Mouse (Mus musculus): Measurements from ENCODE around the gene Id3. TPM values are rescaled to one million over a fixed set of nuclear protein-coding genes. Genes with fewer than 3 reads are reported as not detected.

Gene Id3
- total RNA-seq, 1 experiment: 126 TPM

DNA sequence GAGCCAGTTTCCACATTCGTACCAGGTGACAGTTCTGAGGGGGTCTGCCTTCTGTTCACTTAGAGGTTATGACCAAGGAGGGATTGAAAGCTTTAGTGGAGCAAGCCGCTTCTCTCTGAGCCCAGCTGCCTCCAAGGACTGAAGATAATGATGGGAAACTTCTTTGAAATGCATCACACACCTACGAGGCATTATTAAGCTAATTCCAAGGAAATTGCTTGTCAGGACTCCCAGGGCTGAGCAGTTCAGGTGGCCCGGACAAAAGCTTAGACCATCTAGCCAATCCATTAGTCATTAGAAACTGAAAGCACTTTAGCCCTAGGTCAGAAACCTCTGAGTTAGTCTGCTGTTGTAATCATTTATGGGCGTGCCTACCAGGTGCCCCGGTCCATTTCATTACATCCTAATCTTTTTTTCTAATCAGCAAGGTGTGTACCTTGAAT, 3.4 kb downstream of the Id3 start:
- Histone ChIP-seq H3K4me3 (ENCODE audit: insufficient read depth in 1 of 2, low read depth in 1 of 2, low read length in 2 of 2, poor library complexity in 1 of 2, severe bottlenecking in 1 of 2) (no peak overlapping the region), H3K9me3 (ENCODE audit: control insufficient read depth, insufficient read depth, low read depth, low read length) (no peaks in the 10 kb centered on the region), H3K4me1 (ENCODE audit: control insufficient read depth in 2 of 2, insufficient read depth in 2 of 2, low read length in 2 of 2, poor library complexity in 1 of 2) (peaks cover 3 to 9% of the 10 kb centered on the region in 2 experiments; a peak in 3 of 4 replicates), H3K9ac (ENCODE audit: insufficient read depth, low read depth, low read length, poor library complexity, severe bottlenecking) (no peak overlapping the region; the same call in 1 of the 2 replicates), H3K36me3 (ENCODE audit: control insufficient read depth, insufficient read depth, low read length, poor library complexity, severe bottlenecking) (no peaks in the 10 kb centered on the region; the same call in 1 of the 2 replicates), H3K27ac (ENCODE audit: insufficient read depth, low read depth, low read length, poor library complexity, severe bottlenecking) (no peak overlapping the region)
- in situ Hi-C loops (cut with MboI; ENCODE audit: low sequenced_read_pairs in 2 of 2, unreplicated experiment in 2 of 2): no loop called here
- peak; percentile 87 for DNase-seq (ENCODE audit: low read depth, low spot score)
- TF ChIP-seq MAFK (IDR thresholded peaks at IDR 0.05; ENCODE audit: insufficient read depth, low read depth, low read length) (peak; percentile 65), ZC3H11A (IDR thresholded peaks at IDR 0.05; ENCODE audit: borderline replicate concordance, low read depth, low read length) (no peak), ZNF384 (IDR thresholded peaks at IDR 0.05; ENCODE audit: low read depth, low read length) (no peak), CHD2 (IDR thresholded peaks at IDR 0.05; ENCODE audit: low read depth, low read length) (peak; percentile 76; the same call in 1 of the 2 replicates)

DNA sequence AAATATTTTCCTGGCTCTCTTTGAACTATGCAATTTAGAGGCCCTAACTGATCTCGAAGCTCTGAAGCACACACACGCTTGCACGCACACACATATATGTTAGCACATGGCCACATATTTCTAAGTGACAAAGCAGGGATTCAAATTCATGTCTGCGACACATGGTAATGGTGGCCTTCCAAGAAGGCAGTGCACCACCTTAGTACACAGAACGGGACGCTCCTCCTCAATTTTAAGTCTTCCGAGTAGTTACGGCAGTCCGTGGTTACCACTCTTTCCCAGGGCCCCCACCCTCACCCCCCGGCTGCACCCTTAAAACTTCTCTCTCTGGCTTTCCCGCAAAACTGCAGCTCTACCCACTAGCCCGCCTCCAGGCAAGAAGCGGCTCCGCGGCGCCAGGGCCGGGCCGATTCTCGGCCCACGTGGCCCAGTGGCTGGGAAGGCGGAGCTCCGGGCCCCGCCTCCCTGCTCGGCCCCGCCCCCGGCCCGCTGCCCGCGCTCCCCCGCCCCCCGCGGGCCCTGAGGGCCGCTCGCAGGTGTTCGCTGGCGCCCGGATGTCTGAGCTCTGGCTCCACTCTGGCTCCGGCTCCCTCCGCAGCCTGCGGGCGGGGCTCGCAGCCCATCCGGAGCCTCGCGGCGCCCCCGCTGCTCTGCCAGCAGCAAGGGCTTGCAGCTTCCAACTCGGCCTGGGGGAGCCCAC, 4.3 kb downstream of the Id3 start:
- peaks cover 3 to 9% of the 10 kb centered on the region in 2 experiments; a peak in 3 of 4 replicates for H3K4me1 ChIP-seq (ENCODE audit: control insufficient read depth in 2 of 2, insufficient read depth in 2 of 2, low read length in 2 of 2, poor library complexity in 1 of 2)

DNA sequence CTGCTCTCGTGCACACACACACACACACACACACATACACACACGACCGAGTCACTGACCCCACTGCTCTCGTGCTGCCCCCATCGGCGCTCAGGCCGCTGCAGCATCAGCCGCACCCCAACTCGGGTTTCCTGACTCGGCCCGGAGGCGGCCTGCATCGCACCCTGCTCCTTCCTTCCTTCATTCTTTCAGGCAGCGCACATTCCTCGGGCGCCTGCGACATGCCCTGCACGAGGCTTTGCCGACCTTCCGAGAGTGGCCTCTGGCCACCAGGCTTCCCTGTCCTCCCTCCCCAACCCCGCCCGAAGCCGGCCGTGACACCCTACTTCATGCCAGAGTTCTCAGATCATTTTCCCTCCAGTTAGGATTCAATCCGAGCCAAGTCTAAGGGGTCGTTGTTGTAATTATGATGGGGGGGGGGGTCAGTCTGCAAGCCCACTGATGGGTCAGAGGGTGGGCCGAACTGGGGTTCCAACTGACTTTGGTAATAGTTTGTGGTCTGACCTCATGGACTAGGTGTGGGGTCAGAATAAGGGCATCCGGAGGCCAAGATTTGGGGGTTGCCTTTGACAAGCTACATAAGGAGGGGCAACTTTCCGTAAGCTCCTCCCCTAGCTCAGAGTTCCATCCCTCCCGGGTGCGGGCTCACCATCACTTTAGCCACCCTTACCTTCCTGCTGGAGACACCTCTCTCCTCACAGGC, 5.2 kb downstream of the Id3 start:
- H3K4me3 ChIP-seq (ENCODE audit: insufficient read depth in 1 of 2, low read depth in 1 of 2, low read length in 2 of 2, poor library complexity in 1 of 2, severe bottlenecking in 1 of 2): peak overlapping the region; percentile 34 to 42; a peak in 3 of 4 replicates
- no peak for TF ChIP-seq HCFC1 (IDR thresholded peaks at IDR 0.05; ENCODE audit: borderline replicate concordance, insufficient read depth, low read length)
- TF ChIP-seq CHD2 (IDR thresholded peaks at IDR 0.05; ENCODE audit: low read depth, low read length): no peak
- TF ChIP-seq MAFK (IDR thresholded peaks at IDR 0.05; ENCODE audit: insufficient read depth, low read depth, low read length): no peak
- no peak for TF ChIP-seq ZC3H11A (IDR thresholded peaks at IDR 0.05; ENCODE audit: borderline replicate concordance, low read depth, low read length)
- TF ChIP-seq ZNF384 (IDR thresholded peaks at IDR 0.05; ENCODE audit: low read depth, low read length): no peak
- H3K9ac ChIP-seq (ENCODE audit: insufficient read depth, low read depth, low read length, poor library complexity, severe bottlenecking): peak overlapping the region; percentile 56
- DNase-seq (ENCODE audit: low read depth, low spot score): no peak
- in situ Hi-C loops (cut with MboI; ENCODE audit: low sequenced_read_pairs in 2 of 2, unreplicated experiment in 2 of 2): no loop called here
- no peak overlapping the region; the same call in 1 of the 2 replicates for H3K27ac ChIP-seq (ENCODE audit: insufficient read depth, low read depth, low read length, poor library complexity, severe bottlenecking)
- no peaks in the 10 kb centered on the region; the same call in 1 of the 2 replicates for H3K36me3 ChIP-seq (ENCODE audit: control insufficient read depth, insufficient read depth, low read length, poor library complexity, severe bottlenecking)
- peaks cover 3 to 9% of the 10 kb centered on the region in 2 experiments; a peak in 3 of 4 replicates for H3K4me1 ChIP-seq (ENCODE audit: control insufficient read depth in 2 of 2, insufficient read depth in 2 of 2, low read length in 2 of 2, poor library complexity in 1 of 2)
- no peaks in the 10 kb centered on the region for H3K9me3 ChIP-seq (ENCODE audit: control insufficient read depth, insufficient read depth, low read depth, low read length)

More for the DNA sequence above, 4.3 kb downstream of the Id3 start:
- in situ Hi-C loops (cut with MboI; ENCODE audit: low sequenced_read_pairs in 2 of 2, unreplicated experiment in 2 of 2): no loop called here
- DNase-seq (ENCODE audit: low read depth, low spot score): no peak
- Histone ChIP-seq H3K36me3 (ENCODE audit: control insufficient read depth, insufficient read depth, low read length, poor library complexity, severe bottlenecking) (no peaks in the 10 kb centered on the region; the same call in 1 of the 2 replicates), H3K9ac (ENCODE audit: insufficient read depth, low read depth, low read length, poor library complexity, severe bottlenecking) (peak overlapping the region; percentile 60), H3K9me3 (ENCODE audit: control insufficient read depth, insufficient read depth, low read depth, low read length) (no peaks in the 10 kb centered on the region), H3K4me3 (ENCODE audit: insufficient read depth in 1 of 2, low read depth in 1 of 2, low read length in 2 of 2, poor library complexity in 1 of 2, severe bottlenecking in 1 of 2) (peak overlapping the region; percentile 29 to 62), H3K27ac (ENCODE audit: insufficient read depth, low read depth, low read length, poor library complexity, severe bottlenecking) (peak overlapping the region; percentile 31; the same call in 1 of the 2 replicates)
- no peak for TF ChIP-seq ZNF384 (IDR thresholded peaks at IDR 0.05; ENCODE audit: low read depth, low read length)
- TF ChIP-seq CHD2 (IDR thresholded peaks at IDR 0.05; ENCODE audit: low read depth, low read length): no peak
- no peak for TF ChIP-seq MAFK (IDR thresholded peaks at IDR 0.05; ENCODE audit: insufficient read depth, low read depth, low read length)
- no peak for TF ChIP-seq ZC3H11A (IDR thresholded peaks at IDR 0.05; ENCODE audit: borderline replicate concordance, low read depth, low read length)
- no peak for TF ChIP-seq HCFC1 (IDR thresholded peaks at IDR 0.05; ENCODE audit: borderline replicate concordance, insufficient read depth, low read length)

DNA sequence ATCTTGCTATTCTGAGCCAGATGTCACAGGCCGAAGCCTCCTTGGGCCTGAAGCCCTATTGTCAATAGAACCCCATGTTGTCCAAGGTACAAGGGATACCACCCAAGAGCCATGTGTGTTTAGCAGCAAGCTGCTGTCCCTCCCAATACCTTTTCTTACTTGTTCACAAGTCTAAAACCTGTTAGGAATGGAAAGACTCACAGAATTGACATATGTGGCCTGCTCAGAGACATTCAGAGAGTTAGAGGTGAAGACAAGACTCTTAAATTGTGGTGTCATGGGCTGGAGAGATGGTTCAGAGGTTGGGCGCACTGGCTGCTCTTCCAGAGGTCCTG, 5.7 kb downstream of the Id3 start:
- Histone ChIP-seq H3K4me3 (ENCODE audit: insufficient read depth in 1 of 2, low read depth in 1 of 2, low read length in 2 of 2, poor library complexity in 1 of 2, severe bottlenecking in 1 of 2) (no peak overlapping the region), H3K36me3 (ENCODE audit: control insufficient read depth, insufficient read depth, low read length, poor library complexity, severe bottlenecking) (no peaks in the 10 kb centered on the region; the same call in 1 of the 2 replicates), H3K9me3 (ENCODE audit: control insufficient read depth, insufficient read depth, low read depth, low read length) (no peaks in the 10 kb centered on the region), H3K4me1 (ENCODE audit: control insufficient read depth in 2 of 2, insufficient read depth in 2 of 2, low read length in 2 of 2, poor library complexity in 1 of 2) (peaks cover 3 to 9% of the 10 kb centered on the region in 2 experiments; a peak in 3 of 4 replicates), H3K9ac (ENCODE audit: insufficient read depth, low read depth, low read length, poor library complexity, severe bottlenecking) (no peak overlapping the region), H3K27ac (ENCODE audit: insufficient read depth, low read depth, low read length, poor library complexity, severe bottlenecking) (no peak overlapping the region)
- in situ Hi-C loops (cut with MboI; ENCODE audit: low sequenced_read_pairs in 2 of 2, unreplicated experiment in 2 of 2): no loop called here
- TF ChIP-seq HCFC1 (IDR thresholded peaks at IDR 0.05; ENCODE audit: borderline replicate concordance, insufficient read depth, low read length) (no peak), CHD2 (IDR thresholded peaks at IDR 0.05; ENCODE audit: low read depth, low read length) (no peak), ZC3H11A (IDR thresholded peaks at IDR 0.05; ENCODE audit: borderline replicate concordance, low read depth, low read length) (no peak), ZNF384 (IDR thresholded peaks at IDR 0.05; ENCODE audit: low read depth, low read length) (no peak), MAFK (IDR thresholded peaks at IDR 0.05; ENCODE audit: insufficient read depth, low read depth, low read length) (no peak)
- DNase-seq (ENCODE audit: low read depth, low spot score): no peak

Measured in ES-E14 (cell line).